Mouse (Mus musculus) MEL (cell line): ENCODE results near the gene Rom1. TPM values are rescaled to one million over a fixed set of nuclear protein-coding genes. Genes with fewer than 3 reads are reported as not detected.

Experiments
- DNase-seq: peaks from one replicate; pipeline ENCODE4 v3.0.0; 2011; ENCODE audit warnings: low read depth, low spot score
- H3K27ac ChIP-seq: 2 replicates; pipeline ENCODE4 v1.5.1; 2012; ENCODE audit warnings: low read depth, mild to moderate bottlenecking, control low read depth, low read length, moderate library complexity; ENCODE audit not compliant: control insufficient read depth
- H3K27me3 ChIP-seq, 2 experiments: fragments of 150-350 bp in 1 of 2; sonication (generic) in 1 of 2; 2 replicates each; pipeline ENCODE4 v1.6.1; 2012; ENCODE audit warnings: low read length in 2 of 2, mild to moderate bottlenecking in 2 of 2, improper control_type of control experiment in 1 of 2, moderate library complexity in 1 of 2; ENCODE audit not compliant: insufficient read depth in 2 of 2, control insufficient read depth in 1 of 2
- H3K36me3 ChIP-seq, 2 experiments: 2 replicates each; pipeline ENCODE4 v1.6.1; 2012 to 2014; ENCODE audit warnings: low read length in 2 of 2, improper control_type of control experiment in 1 of 2, inconsistent platforms in 1 of 2, mild to moderate bottlenecking in 1 of 2; ENCODE audit not compliant: insufficient read depth in 2 of 2, control insufficient read depth in 1 of 2
- H3K4me1 ChIP-seq, 2 experiments: fragments of 150-350 bp in 1 of 2; sonication (generic) in 1 of 2; 2 replicates each; pipeline ENCODE4 v1.6.1; 2012; ENCODE audit warnings: low read length in 2 of 2, improper control_type of control experiment in 1 of 2, mild to moderate bottlenecking in 1 of 2; ENCODE audit not compliant: insufficient read depth in 2 of 2, control insufficient read depth in 1 of 2
- H3K4me3 ChIP-seq, 2 experiments: fragments of 150-350 bp in 1 of 2; sonication (generic) in 1 of 2; 2 replicates each; pipeline ENCODE4 v1.5.1; 2012; ENCODE audit warnings: low read depth in 2 of 2, low read length in 2 of 2, mild to moderate bottlenecking in 2 of 2, moderate library complexity in 2 of 2, control low read depth in 1 of 2, improper control_type of control experiment in 1 of 2; ENCODE audit not compliant: control insufficient read depth in 1 of 2, insufficient read depth in 1 of 2
- H3K79me2 ChIP-seq: 2 replicates; pipeline ENCODE4 v1.6.1; 2012; ENCODE audit warnings: mild to moderate bottlenecking, low read length, moderate library complexity; ENCODE audit not compliant: control insufficient read depth, poor library complexity, insufficient read depth
- H3K9ac ChIP-seq: 2 replicates; pipeline ENCODE4 v1.6.1; 2012; ENCODE audit warnings: low read depth, mild to moderate bottlenecking, control low read depth, low read length, moderate library complexity; ENCODE audit not compliant: control insufficient read depth, poor library complexity, severe bottlenecking
- H3K9me3 ChIP-seq: fragments of 150-350 bp; sonication (generic); replicated peaks from 2 replicates; pipeline ENCODE4 v1.6.1; 2012; ENCODE audit warnings: mild to moderate bottlenecking, low read length, improper control_type of control experiment, moderate library complexity; ENCODE audit not compliant: insufficient read depth
- CTCF ChIP-seq, 3 experiments: IDR thresholded peaks in 2 of 3; conservative IDR thresholded peaks in 1 of 3; 2 replicates each; pipeline ENCODE4 v1.5.1; 2011 to 2012; ENCODE audit warnings: low read length in 3 of 3, low read depth in 2 of 3, mild to moderate bottlenecking in 2 of 3, improper control_type of control experiment in 1 of 3, inconsistent platforms in 1 of 3, mixed read lengths in 1 of 3, moderate library complexity in 1 of 3; ENCODE audit not compliant: control insufficient read depth in 1 of 3, insufficient read depth in 1 of 3, poor library complexity in 1 of 3, severe bottlenecking in 1 of 3
- EP300 ChIP-seq, 2 experiments: IDR thresholded peaks; 2 replicates each; pipeline ENCODE4 v1.6.1; 2011; ENCODE audit warnings: improper control_type of control experiment in 2 of 2, low read length in 2 of 2, low read depth in 1 of 2, mild to moderate bottlenecking in 1 of 2
- ETS1 ChIP-seq: IDR thresholded peaks from 2 replicates; pipeline ENCODE4 v1.6.1; 2012; ENCODE audit warnings: low read depth, mild to moderate bottlenecking, inconsistent platforms, low read length, improper control_type of control experiment, moderate library complexity
- GATA1 ChIP-seq: IDR thresholded peaks from 2 replicates; pipeline ENCODE4 v1.6.1; 2011; ENCODE audit warnings: low read depth, low read length, improper control_type of control experiment
- JUND ChIP-seq: IDR thresholded peaks from 2 replicates; pipeline ENCODE4 v1.6.1; 2011; ENCODE audit warnings: low read depth, mild to moderate bottlenecking, improper control_type of control experiment, low read length
- MAX ChIP-seq: IDR thresholded peaks from 2 replicates; pipeline ENCODE4 v1.6.1; 2011; ENCODE audit warnings: low read length, improper control_type of control experiment
- MAZ ChIP-seq: IDR thresholded peaks from 2 replicates; pipeline ENCODE4 v1.6.1; 2012; ENCODE audit warnings: low read depth, mild to moderate bottlenecking, inconsistent platforms, low read length, improper control_type of control experiment
- MXI1 ChIP-seq: IDR thresholded peaks from 2 replicates; pipeline ENCODE4 v1.6.1; 2011; ENCODE audit warnings: mild to moderate bottlenecking, low read depth, low read length, improper control_type of control experiment
- MYC ChIP-seq: IDR thresholded peaks from 2 replicates; pipeline ENCODE4 v1.6.1; 2011; ENCODE audit warnings: low read depth, mild to moderate bottlenecking, low read length, improper control_type of control experiment, moderate library complexity
- NRF1 ChIP-seq: IDR thresholded peaks from 2 replicates; pipeline ENCODE4 v1.6.1; 2014; ENCODE audit warnings: low read depth, mild to moderate bottlenecking, inconsistent platforms, low read length, improper control_type of control experiment, moderate library complexity; ENCODE audit not compliant: poor library complexity, insufficient read depth, severe bottlenecking
- POLR2AphosphoS2 ChIP-seq: IDR thresholded peaks from 2 replicates; pipeline ENCODE4 v1.6.1; 2011; ENCODE audit warnings: low read length, improper control_type of control experiment
- POLR2AphosphoS5 ChIP-seq: IDR thresholded peaks from 2 replicates; pipeline ENCODE4 v1.6.1; 2012; ENCODE audit warnings: low read depth, borderline replicate concordance, mild to moderate bottlenecking, inconsistent platforms, low read length, moderate library complexity, mixed read lengths
- RCOR1 ChIP-seq: IDR thresholded peaks from 2 replicates; pipeline ENCODE4 v1.6.1; 2012; ENCODE audit warnings: low read depth, mild to moderate bottlenecking, inconsistent platforms, low read length, improper control_type of control experiment
- SMC3 ChIP-seq: IDR thresholded peaks from 2 replicates; pipeline ENCODE4 v1.6.1; 2011; ENCODE audit warnings: low read depth, low read length, improper control_type of control experiment
- USF1 ChIP-seq: IDR thresholded peaks from 2 replicates; pipeline ENCODE4 v1.6.1; 2014; ENCODE audit warnings: low read depth, mild to moderate bottlenecking, inconsistent platforms, low read length, improper control_type of control experiment, moderate library complexity
- USF2 ChIP-seq, 2 experiments: IDR thresholded peaks; 2 replicates each; pipeline ENCODE4 v1.6.1; 2011 to 2012; ENCODE audit warnings: improper control_type of control experiment in 2 of 2, low read length in 2 of 2, borderline replicate concordance in 1 of 2, inconsistent platforms in 1 of 2, low read depth in 1 of 2, mild to moderate bottlenecking in 1 of 2; ENCODE audit not compliant: insufficient read depth in 1 of 2
- ZKSCAN1 ChIP-seq: IDR thresholded peaks from 2 replicates; pipeline ENCODE4 v1.6.1; 2012; ENCODE audit warnings: low read depth, mild to moderate bottlenecking, inconsistent platforms, low read length, improper control_type of control experiment, moderate library complexity
- ZMIZ1 ChIP-seq: IDR thresholded peaks from 2 replicates; pipeline ENCODE4 v1.6.1; 2012; ENCODE audit warnings: low read depth, mild to moderate bottlenecking, inconsistent platforms, low read length, improper control_type of control experiment, moderate library complexity
- ZNF384 ChIP-seq: IDR thresholded peaks from 2 replicates; pipeline ENCODE4 v1.6.1; 2012; ENCODE audit warnings: low read depth, mild to moderate bottlenecking, inconsistent platforms, low read length, improper control_type of control experiment
- polyA plus RNA-seq, 2 experiments: library from polyadenylated mRNA; stranded (reverse) in 1 of 2; unstranded in 1 of 2; fragments of >175 nt in 1 of 2; fragments of >200 nt in 1 of 2; gene quantifications; 2 replicates each; pipeline versions ENCODE4 v1.2.1 to v1.2.4; 2012; ENCODE audit warnings: low replicate concordance in 2 of 2, low read depth in 1 of 2; ENCODE audit not compliant: insufficient read length in 2 of 2, insufficient read depth in 1 of 2, missing spikeins in 1 of 2
- total RNA-seq: library from RNA; depleted of rRNA; stranded (reverse); fragments of 300-350 nt; gene quantifications from 2 replicates; pipeline ENCODE4 v1.2.3, GENCODE M21; 2012

Rom1 gene
- total and polyA plus RNA-seq, 3 experiments, result 3.1 to 4.1 TPM; not detected in 1

DNA sequence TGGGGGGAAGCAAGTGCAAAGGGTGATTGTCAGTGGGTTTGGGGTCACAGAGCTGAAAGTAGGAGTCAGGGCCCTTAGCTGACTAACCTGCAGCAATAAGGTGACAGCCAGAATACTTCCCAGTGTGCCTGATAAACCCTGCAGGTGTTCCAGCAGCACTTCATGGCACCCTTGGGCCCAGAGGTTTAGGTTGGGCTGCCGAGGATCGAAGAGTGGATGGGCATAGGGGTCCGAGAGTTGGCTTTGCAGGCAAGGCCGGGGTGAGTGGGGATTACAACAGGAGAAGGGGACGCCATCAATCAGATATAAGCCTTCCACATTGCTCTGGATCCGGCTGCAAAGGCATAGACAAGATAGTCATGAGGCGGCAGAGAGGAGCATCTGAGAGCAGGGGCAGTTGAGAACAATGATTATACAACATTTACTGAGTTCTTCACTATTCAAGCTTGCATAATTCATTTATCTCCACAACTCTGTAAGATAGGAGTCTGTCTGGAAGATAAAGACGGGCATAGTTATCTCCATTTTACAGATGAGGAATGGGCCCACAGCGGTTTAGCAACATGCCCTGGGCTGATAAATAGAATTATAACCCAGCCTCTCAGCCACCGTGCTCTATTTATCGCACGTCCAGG lies 1.1 kb downstream of the Rom1 start (continued):
- TF ChIP-seq JUND, result no peak
- no peak for TF ChIP-seq NRF1
- TF ChIP-seq GATA1, result peak; percentile 99
- TF ChIP-seq USF1, result 0 out of 2 replicates have a peak, but pooled peaks have one; percentile 25
- TF ChIP-seq CTCF (IDR thresholded peaks at IDR 0.05 in 2 of 3, conservative IDR thresholded peaks at IDR 0.05 in 1 of 3; ENCODE audit: control insufficient read depth in 1 of 3, insufficient read depth in 1 of 3, low read depth in 2 of 3, low read length in 3 of 3, poor library complexity in 1 of 3, severe bottlenecking in 1 of 3), result no peak
- no peak for TF ChIP-seq USF2 (IDR thresholded peaks at IDR 0.05; ENCODE audit: borderline replicate concordance in 1 of 2, insufficient read depth in 1 of 2, low read depth in 1 of 2, low read length in 2 of 2)
- peak; percentile 98 for TF ChIP-seq RCOR1
- TF ChIP-seq MAZ, result peak; percentile 88
- TF ChIP-seq EP300 (IDR thresholded peaks at IDR 0.05; ENCODE audit: low read depth in 1 of 2, low read length in 2 of 2), result peak; percentile 98
- peak; percentile 62; the same call in 1 of the 2 replicates for TF ChIP-seq ZMIZ1
- TF ChIP-seq ETS1, result peak; percentile 99

DNA sequence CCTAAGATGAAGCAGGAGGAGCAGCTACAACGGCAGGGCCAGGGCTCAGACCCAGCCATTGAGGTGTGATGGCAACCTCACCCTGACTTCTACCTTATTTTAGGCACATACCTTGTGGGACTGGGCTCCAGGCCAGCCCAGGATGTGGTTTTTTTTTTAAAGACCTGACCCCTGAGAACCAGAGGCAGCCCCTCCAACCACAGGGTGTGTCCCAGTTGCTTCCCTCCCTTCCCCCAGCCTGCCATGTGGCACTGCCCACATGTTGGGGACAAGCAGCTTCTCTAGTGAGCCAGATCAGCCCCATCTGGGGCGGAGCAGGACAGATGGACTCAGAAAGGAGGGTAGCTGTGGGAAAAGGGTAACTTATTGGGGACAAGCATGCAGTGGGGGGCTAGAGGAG lies 2.4 kb downstream of the Rom1 start:
- Histone ChIP-seq H3K4me3 (no peak overlapping the region), H3K27ac (peak overlapping the region; percentile 36), H3K9me3 (no peaks in the 10 kb centered on the region), H3K36me3 (peaks cover 0 to 28% of the 10 kb centered on the region in 2 experiments; a peak in 2 of 4 replicates), H3K9ac (peak overlapping the region; percentile 15), H3K4me1 (peaks cover 20 to 38% of the 10 kb centered on the region in 2 experiments), H3K27me3 (no peaks in the 10 kb centered on the region), H3K79me2 (peaks cover 4% of the 10 kb centered on the region)
- TF ChIP-seq CTCF (IDR thresholded peaks at IDR 0.05 in 2 of 3, conservative IDR thresholded peaks at IDR 0.05 in 1 of 3; ENCODE audit: control insufficient read depth in 1 of 3, insufficient read depth in 1 of 3, low read depth in 2 of 3, low read length in 3 of 3, poor library complexity in 1 of 3, severe bottlenecking in 1 of 3) (no peak), ZNF384 (0 out of 2 replicates have a peak, but pooled peaks have one; percentile 48), MYC (peak; percentile 61; the same call in 1 of the 2 replicates), ZKSCAN1 (no peak), POLR2AphosphoS2 (no peak), MAZ (0 out of 2 replicates have a peak, but pooled peaks have one; percentile 16), MAX (peak; percentile 44; the same call in 1 of the 2 replicates), RCOR1 (no peak), NRF1 (no peak), POLR2AphosphoS5 (no peak), SMC3 (no peak), MXI1 (peak; percentile 43; the same call in 1 of the 2 replicates), ETS1 (peak; percentile 57)
- DNase-seq, result peak; percentile 27
